Mouse (Mus musculus) MEL (cell line): ENCODE measurements around the gene Dusp14. TPM values are rescaled to one million over a fixed set of nuclear protein-coding genes. Genes with fewer than 3 reads are reported as not detected.

Source experiments
- DNase-seq: peaks from one replicate; pipeline ENCODE4 v3.0.0; 2011; ENCODE audit warnings: low read depth, low spot score
- H3K27ac ChIP-seq: 2 replicates; pipeline ENCODE4 v1.5.1; 2012; ENCODE audit warnings: low read depth, mild to moderate bottlenecking, control low read depth, low read length, moderate library complexity; ENCODE audit not compliant: control insufficient read depth
- H3K27me3 ChIP-seq, 2 experiments: fragments of 150-350 bp in 1 of 2; sonication (generic) in 1 of 2; 2 replicates each; pipeline ENCODE4 v1.6.1; 2012; ENCODE audit warnings: low read length in 2 of 2, mild to moderate bottlenecking in 2 of 2, improper control_type of control experiment in 1 of 2, moderate library complexity in 1 of 2; ENCODE audit not compliant: insufficient read depth in 2 of 2, control insufficient read depth in 1 of 2
- H3K36me3 ChIP-seq, 2 experiments: 2 replicates each; pipeline ENCODE4 v1.6.1; 2012 to 2014; ENCODE audit warnings: low read length in 2 of 2, improper control_type of control experiment in 1 of 2, inconsistent platforms in 1 of 2, mild to moderate bottlenecking in 1 of 2; ENCODE audit not compliant: insufficient read depth in 2 of 2, control insufficient read depth in 1 of 2
- H3K4me1 ChIP-seq, 2 experiments: fragments of 150-350 bp in 1 of 2; sonication (generic) in 1 of 2; 2 replicates each; pipeline ENCODE4 v1.6.1; 2012; ENCODE audit warnings: low read length in 2 of 2, improper control_type of control experiment in 1 of 2, mild to moderate bottlenecking in 1 of 2; ENCODE audit not compliant: insufficient read depth in 2 of 2, control insufficient read depth in 1 of 2
- H3K4me3 ChIP-seq, 2 experiments: fragments of 150-350 bp in 1 of 2; sonication (generic) in 1 of 2; 2 replicates each; pipeline ENCODE4 v1.5.1; 2012; ENCODE audit warnings: low read depth in 2 of 2, low read length in 2 of 2, mild to moderate bottlenecking in 2 of 2, moderate library complexity in 2 of 2, control low read depth in 1 of 2, improper control_type of control experiment in 1 of 2; ENCODE audit not compliant: control insufficient read depth in 1 of 2, insufficient read depth in 1 of 2
- H3K79me2 ChIP-seq: 2 replicates; pipeline ENCODE4 v1.6.1; 2012; ENCODE audit warnings: mild to moderate bottlenecking, low read length, moderate library complexity; ENCODE audit not compliant: control insufficient read depth, poor library complexity, insufficient read depth
- H3K9ac ChIP-seq: 2 replicates; pipeline ENCODE4 v1.6.1; 2012; ENCODE audit warnings: low read depth, mild to moderate bottlenecking, control low read depth, low read length, moderate library complexity; ENCODE audit not compliant: control insufficient read depth, poor library complexity, severe bottlenecking
- H3K9me3 ChIP-seq: fragments of 150-350 bp; sonication (generic); replicated peaks from 2 replicates; pipeline ENCODE4 v1.6.1; 2012; ENCODE audit warnings: mild to moderate bottlenecking, low read length, improper control_type of control experiment, moderate library complexity; ENCODE audit not compliant: insufficient read depth
- BHLHE40 ChIP-seq: IDR thresholded peaks from 2 replicates; pipeline ENCODE4 v1.6.1; 2012; ENCODE audit warnings: low read depth, mild to moderate bottlenecking, inconsistent platforms, low read length, improper control_type of control experiment, borderline replicate concordance
- CHD1 ChIP-seq: IDR thresholded peaks from 2 replicates; pipeline ENCODE4 v1.6.1; 2012; ENCODE audit warnings: low read depth, mild to moderate bottlenecking, inconsistent platforms, low read length, improper control_type of control experiment
- CTCF ChIP-seq, 3 experiments: IDR thresholded peaks in 2 of 3; conservative IDR thresholded peaks in 1 of 3; 2 replicates each; pipeline ENCODE4 v1.5.1; 2011 to 2012; ENCODE audit warnings: low read length in 3 of 3, low read depth in 2 of 3, mild to moderate bottlenecking in 2 of 3, improper control_type of control experiment in 1 of 3, inconsistent platforms in 1 of 3, mixed read lengths in 1 of 3, moderate library complexity in 1 of 3; ENCODE audit not compliant: control insufficient read depth in 1 of 3, insufficient read depth in 1 of 3, poor library complexity in 1 of 3, severe bottlenecking in 1 of 3
- EP300 ChIP-seq, 2 experiments: IDR thresholded peaks; 2 replicates each; pipeline ENCODE4 v1.6.1; 2011; ENCODE audit warnings: improper control_type of control experiment in 2 of 2, low read length in 2 of 2, low read depth in 1 of 2, mild to moderate bottlenecking in 1 of 2
- GATA1 ChIP-seq: IDR thresholded peaks from 2 replicates; pipeline ENCODE4 v1.6.1; 2011; ENCODE audit warnings: low read depth, low read length, improper control_type of control experiment
- HCFC1 ChIP-seq: IDR thresholded peaks from 2 replicates; pipeline ENCODE4 v1.6.1; 2012; ENCODE audit warnings: low read depth, mild to moderate bottlenecking, inconsistent platforms, low read length, improper control_type of control experiment, moderate library complexity
- JUND ChIP-seq: IDR thresholded peaks from 2 replicates; pipeline ENCODE4 v1.6.1; 2011; ENCODE audit warnings: low read depth, mild to moderate bottlenecking, improper control_type of control experiment, low read length
- KAT2A ChIP-seq: conservative IDR thresholded peaks from 2 replicates; pipeline ENCODE4 v1.6.1; 2012; ENCODE audit warnings: low read depth, low read length, improper control_type of control experiment, inconsistent platforms
- MAFK ChIP-seq: IDR thresholded peaks from 2 replicates; pipeline ENCODE4 v1.6.1; 2011; ENCODE audit warnings: low read depth, mild to moderate bottlenecking, low read length, improper control_type of control experiment, borderline replicate concordance
- MEF2A ChIP-seq: IDR thresholded peaks from 2 replicates; pipeline ENCODE4 v1.6.1; 2014; ENCODE audit warnings: low read depth, mild to moderate bottlenecking, inconsistent platforms, low read length, improper control_type of control experiment; ENCODE audit not compliant: poor library complexity, insufficient replicate concordance, severe bottlenecking; ENCODE audit errors: extremely low read depth
- MXI1 ChIP-seq: IDR thresholded peaks from 2 replicates; pipeline ENCODE4 v1.6.1; 2011; ENCODE audit warnings: mild to moderate bottlenecking, low read depth, low read length, improper control_type of control experiment
- MYC ChIP-seq: IDR thresholded peaks from 2 replicates; pipeline ENCODE4 v1.6.1; 2011; ENCODE audit warnings: low read depth, mild to moderate bottlenecking, low read length, improper control_type of control experiment, moderate library complexity
- NRF1 ChIP-seq: IDR thresholded peaks from 2 replicates; pipeline ENCODE4 v1.6.1; 2014; ENCODE audit warnings: low read depth, mild to moderate bottlenecking, inconsistent platforms, low read length, improper control_type of control experiment, moderate library complexity; ENCODE audit not compliant: poor library complexity, insufficient read depth, severe bottlenecking
- POLR2A ChIP-seq, 2 experiments: IDR thresholded peaks; 2 replicates each; pipeline ENCODE4 v1.6.1; 2011 to 2012; ENCODE audit warnings: low read length in 2 of 2, mild to moderate bottlenecking in 2 of 2, control low read depth in 1 of 2, improper control_type of control experiment in 1 of 2, low read depth in 1 of 2, moderate library complexity in 1 of 2; ENCODE audit not compliant: control insufficient read depth in 1 of 2, insufficient read depth in 1 of 2, poor library complexity in 1 of 2
- POLR2AphosphoS2 ChIP-seq: IDR thresholded peaks from 2 replicates; pipeline ENCODE4 v1.6.1; 2011; ENCODE audit warnings: low read length, improper control_type of control experiment
- POLR2AphosphoS5 ChIP-seq: IDR thresholded peaks from 2 replicates; pipeline ENCODE4 v1.6.1; 2012; ENCODE audit warnings: low read depth, borderline replicate concordance, mild to moderate bottlenecking, inconsistent platforms, low read length, moderate library complexity, mixed read lengths
- RAD21 ChIP-seq: IDR thresholded peaks from 2 replicates; pipeline ENCODE4 v1.6.1; 2011; ENCODE audit warnings: mild to moderate bottlenecking, low read depth, low read length, improper control_type of control experiment
- RCOR1 ChIP-seq: IDR thresholded peaks from 2 replicates; pipeline ENCODE4 v1.6.1; 2012; ENCODE audit warnings: low read depth, mild to moderate bottlenecking, inconsistent platforms, low read length, improper control_type of control experiment
- TAL1 ChIP-seq: IDR thresholded peaks from 2 replicates; pipeline ENCODE4 v1.6.1; 2012; ENCODE audit warnings: mild to moderate bottlenecking, inconsistent platforms, low read length, moderate library complexity, mixed read lengths
- TBP ChIP-seq: IDR thresholded peaks from 2 replicates; pipeline ENCODE4 v1.8.0; 2011; ENCODE audit warnings: low read depth, low read length, improper control_type of control experiment
- UBTF ChIP-seq: IDR thresholded peaks from 2 replicates; pipeline ENCODE4 v1.6.1; 2012; ENCODE audit warnings: low read depth, mild to moderate bottlenecking, inconsistent platforms, low read length, improper control_type of control experiment, moderate library complexity, borderline replicate concordance; ENCODE audit not compliant: insufficient read depth
- USF2 ChIP-seq, 2 experiments: IDR thresholded peaks; 2 replicates each; pipeline ENCODE4 v1.6.1; 2011 to 2012; ENCODE audit warnings: improper control_type of control experiment in 2 of 2, low read length in 2 of 2, borderline replicate concordance in 1 of 2, inconsistent platforms in 1 of 2, low read depth in 1 of 2, mild to moderate bottlenecking in 1 of 2; ENCODE audit not compliant: insufficient read depth in 1 of 2
- ZC3H11A ChIP-seq: IDR thresholded peaks from 2 replicates; pipeline ENCODE4 v1.6.1; 2012; ENCODE audit warnings: low read depth, mild to moderate bottlenecking, inconsistent platforms, low read length, improper control_type of control experiment
- ZNF384 ChIP-seq: IDR thresholded peaks from 2 replicates; pipeline ENCODE4 v1.6.1; 2012; ENCODE audit warnings: low read depth, mild to moderate bottlenecking, inconsistent platforms, low read length, improper control_type of control experiment
- polyA plus RNA-seq, 2 experiments: library from polyadenylated mRNA; stranded (reverse) in 1 of 2; unstranded in 1 of 2; fragments of >175 nt in 1 of 2; fragments of >200 nt in 1 of 2; gene quantifications; 2 replicates each; pipeline versions ENCODE4 v1.2.1 to v1.2.4; 2012; ENCODE audit warnings: low replicate concordance in 2 of 2, low read depth in 1 of 2; ENCODE audit not compliant: insufficient read length in 2 of 2, insufficient read depth in 1 of 2, missing spikeins in 1 of 2
- total RNA-seq: library from RNA; depleted of rRNA; stranded (reverse); fragments of 300-350 nt; gene quantifications from 2 replicates; pipeline ENCODE4 v1.2.3, GENCODE M21; 2012

Dusp14 gene
- total and polyA plus RNA-seq, 3 experiments = 7.9 to 9.7 TPM; not detected in 1

GRCm38 (mm10) chr11:84081901-84082300 lies 12.8 kb upstream of the Dusp14 start:
- Histone ChIP-seq H3K9me3 (no peaks in the 10 kb centered on the region), H3K27me3 (no peaks in the 10 kb centered on the region), H3K27ac (no peak overlapping the region), H3K4me3 (no peak overlapping the region), H3K79me2 (no peaks in the 10 kb centered on the region), H3K4me1 (no peaks in the 10 kb centered on the region), H3K36me3 (peaks cover 0 to 2% of the 10 kb centered on the region in 2 experiments; a peak in 1 of 4 replicates), H3K9ac (no peak overlapping the region)
- no peak for DNase-seq
- TF ChIP-seq USF2 (IDR thresholded peaks at IDR 0.05; ENCODE audit: borderline replicate concordance in 1 of 2, insufficient read depth in 1 of 2, low read depth in 1 of 2, low read length in 2 of 2) (no peak), KAT2A (no peak)

DNA sequence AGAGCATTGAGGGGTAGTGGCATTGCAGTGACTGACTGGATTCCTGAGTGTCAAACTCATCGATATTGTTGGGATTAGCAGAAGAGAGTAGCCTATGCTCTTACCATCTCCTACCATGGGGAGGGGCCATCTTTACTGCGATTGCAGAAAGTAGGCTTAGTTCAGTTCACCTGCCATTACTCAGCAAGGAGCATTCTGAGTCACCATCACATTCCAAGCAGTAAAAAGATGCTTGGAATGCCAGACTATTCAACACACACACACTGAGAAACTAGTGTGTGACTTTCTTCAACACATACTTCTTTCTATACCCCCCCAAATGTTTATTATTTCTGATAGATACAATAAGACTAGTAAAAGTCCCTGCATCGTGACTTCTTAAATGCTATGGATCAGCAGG lies 11.3 kb upstream of the Dusp14 start:
- Histone ChIP-seq H3K27ac (no peak overlapping the region), H3K79me2 (no peaks in the 10 kb centered on the region), H3K36me3 (no peaks in the 10 kb centered on the region; a peak in 1 of 4 replicates), H3K4me1 (no peaks in the 10 kb centered on the region), H3K9ac (no peak overlapping the region), H3K27me3 (no peaks in the 10 kb centered on the region), H3K4me3 (no peak overlapping the region), H3K9me3 (no peaks in the 10 kb centered on the region)
- DNase-seq = no peak
- TF ChIP-seq ZNF384 (no peak), ZC3H11A (no peak), RAD21 (no peak), TAL1 (no peak), HCFC1 (no peak)

DNA sequence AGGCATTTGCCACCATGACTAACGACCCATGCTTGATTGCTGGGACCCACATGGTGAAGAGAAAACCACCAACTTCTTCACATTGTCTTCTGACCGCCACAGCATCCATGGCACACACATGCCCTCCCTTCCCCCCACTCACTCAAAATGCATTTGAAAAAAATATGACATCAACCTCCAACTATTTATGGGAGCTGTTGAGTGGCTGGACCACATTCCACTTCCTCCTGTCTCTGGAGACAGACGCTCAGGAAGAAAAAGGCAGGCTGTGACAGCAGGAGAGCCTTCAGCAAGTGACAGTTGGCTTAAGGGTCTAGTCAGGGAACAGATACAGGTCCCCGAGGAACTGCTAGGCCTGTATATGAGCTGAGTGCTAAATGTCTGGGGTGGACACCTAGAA lies 10.8 kb upstream of the Dusp14 start:
- no peaks in the 10 kb centered on the region for H3K79me2 ChIP-seq
- H3K36me3 ChIP-seq = no peaks in the 10 kb centered on the region; a peak in 1 of 4 replicates
- H3K4me3 ChIP-seq = no peak overlapping the region
- H3K9ac ChIP-seq = no peak overlapping the region
- DNase-seq = no peak
- H3K27ac ChIP-seq = no peak overlapping the region
- no peak for TF ChIP-seq CHD1
- no peak for TF ChIP-seq MXI1
- no peak for TF ChIP-seq CTCF (IDR thresholded peaks at IDR 0.05 in 2 of 3, conservative IDR thresholded peaks at IDR 0.05 in 1 of 3; ENCODE audit: control insufficient read depth in 1 of 3, insufficient read depth in 1 of 3, low read depth in 2 of 3, low read length in 3 of 3, poor library complexity in 1 of 3, severe bottlenecking in 1 of 3)
- no peak for TF ChIP-seq UBTF
- TF ChIP-seq POLR2A (IDR thresholded peaks at IDR 0.05; ENCODE audit: control insufficient read depth in 1 of 2, insufficient read depth in 1 of 2, low read depth in 1 of 2, low read length in 2 of 2, poor library complexity in 1 of 2) = no peak
- no peak for TF ChIP-seq BHLHE40
- TF ChIP-seq MAFK = no peak
- TF ChIP-seq HCFC1 = no peak
- no peak for TF ChIP-seq RAD21
- TF ChIP-seq NRF1 = no peak
- TF ChIP-seq RCOR1 = no peak
- TF ChIP-seq POLR2AphosphoS5 = no peak
- TF ChIP-seq MYC = no peak
- TF ChIP-seq ZNF384 = no peak
- no peak for TF ChIP-seq EP300 (IDR thresholded peaks at IDR 0.05; ENCODE audit: low read depth in 1 of 2, low read length in 2 of 2)
- no peak for TF ChIP-seq POLR2AphosphoS2
- TF ChIP-seq GATA1 = no peak
- no peak for TF ChIP-seq MEF2A
- no peak for TF ChIP-seq JUND
- TF ChIP-seq TBP = no peak
- TF ChIP-seq, all 39 proteins: peak for 0
- Histone ChIP-seq H3K27me3 (no peaks in the 10 kb centered on the region), H3K4me1 (no peaks in the 10 kb centered on the region), H3K9me3 (no peaks in the 10 kb centered on the region)
